Mouse (Mus musculus) left cerebral cortex, adult 9 months (tissue): ENCODE measurements around the gene Rftn2.
A peak's percentile ranks its signal among the peaks of the same experiment; 100 is the strongest.

ENCODE experiments used
- DNase-seq, 2 experiments: peaks; one replicate each; pipeline ENCODE4 v3.0.0; 2022; ENCODE audit warnings: low spot score in 2 of 2

Rftn2 gene

DNA sequence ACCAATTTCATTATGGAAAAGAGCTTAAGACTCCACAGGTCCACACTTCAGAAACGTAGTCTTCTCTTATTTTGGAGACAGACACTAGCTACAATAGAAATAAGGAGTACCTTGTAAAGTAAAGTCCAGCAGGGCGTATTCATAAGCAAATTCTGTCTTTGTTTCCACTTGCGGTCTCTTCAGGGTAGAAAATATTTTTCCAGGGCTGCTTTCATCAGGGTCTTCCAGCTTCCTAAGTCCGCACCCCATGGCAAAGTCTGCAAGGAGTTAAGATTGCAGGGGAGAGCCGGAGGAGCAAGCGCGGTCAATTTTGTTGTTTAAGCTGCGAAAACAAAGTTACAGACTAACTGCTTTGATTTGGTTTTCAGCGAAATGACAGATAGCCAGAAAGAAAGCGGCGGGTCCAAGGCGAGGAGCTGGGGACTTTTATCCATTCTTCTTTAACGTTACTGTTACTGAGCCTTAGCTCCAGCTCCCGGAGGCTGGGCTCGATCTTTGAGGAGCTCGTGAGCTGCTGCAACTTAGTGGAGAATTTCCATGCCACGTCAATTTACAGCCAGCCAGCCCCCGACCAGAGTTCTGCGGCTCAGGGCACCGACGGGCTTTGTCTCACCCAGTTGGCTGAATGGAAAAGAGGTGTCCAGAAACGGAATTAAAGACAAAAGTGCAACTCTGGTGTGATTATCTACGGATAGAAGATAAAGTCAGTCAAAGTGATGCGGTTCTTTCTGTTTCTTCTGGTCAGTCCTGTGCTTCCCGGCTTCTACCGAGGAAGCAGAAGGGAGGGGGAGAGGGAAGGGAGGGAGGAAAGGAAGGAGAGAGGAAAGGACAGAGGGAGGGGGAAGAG lies at the start of gene Rftn2:
Gene Rftn2 (minus strand): TSS at position 772 of the 847 bp plus-strand sequence.
- no peak for DNase-seq

DNA sequence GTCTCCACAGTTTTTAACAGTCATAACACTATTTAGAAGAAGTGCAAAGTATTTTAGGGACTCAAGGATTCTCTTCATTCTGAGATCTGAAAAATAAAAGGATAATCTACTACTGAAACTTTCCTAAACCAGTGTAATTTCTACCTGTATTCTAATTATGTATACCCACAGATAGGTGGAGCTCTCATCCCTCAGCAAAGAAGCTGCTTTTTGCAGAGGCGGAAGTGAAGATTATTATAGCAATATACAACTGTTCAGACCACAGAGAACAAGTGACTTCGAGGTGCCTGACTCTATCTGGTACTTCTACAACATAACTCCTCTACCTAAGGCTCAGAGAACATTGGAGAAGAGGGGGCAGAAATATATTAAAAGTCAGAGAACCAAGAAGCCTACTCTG lies 38.9 kb upstream of the Rftn2 start:
- DNase-seq = no peak

DNA sequence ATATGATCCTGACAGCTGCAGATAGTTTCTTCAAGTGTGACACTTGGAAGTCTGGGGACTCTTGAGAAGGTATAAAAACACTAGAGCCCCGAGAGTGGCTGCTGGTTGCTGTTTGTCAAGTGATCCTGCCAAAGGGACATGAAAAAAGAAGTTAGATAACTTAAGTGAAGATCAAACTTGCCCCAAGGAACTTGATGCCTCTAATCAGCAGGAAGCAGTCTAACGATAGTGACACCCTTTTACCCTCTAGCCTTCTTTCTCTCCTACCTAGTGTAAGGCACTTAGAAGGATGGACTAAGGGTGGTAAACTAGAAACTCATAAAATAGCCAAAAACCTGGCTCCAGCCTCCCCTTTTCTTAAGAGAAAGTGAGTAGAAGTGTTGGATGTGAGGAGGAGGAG lies 37.8 kb upstream of the Rftn2 start:
- DNase-seq = no peak

DNA sequence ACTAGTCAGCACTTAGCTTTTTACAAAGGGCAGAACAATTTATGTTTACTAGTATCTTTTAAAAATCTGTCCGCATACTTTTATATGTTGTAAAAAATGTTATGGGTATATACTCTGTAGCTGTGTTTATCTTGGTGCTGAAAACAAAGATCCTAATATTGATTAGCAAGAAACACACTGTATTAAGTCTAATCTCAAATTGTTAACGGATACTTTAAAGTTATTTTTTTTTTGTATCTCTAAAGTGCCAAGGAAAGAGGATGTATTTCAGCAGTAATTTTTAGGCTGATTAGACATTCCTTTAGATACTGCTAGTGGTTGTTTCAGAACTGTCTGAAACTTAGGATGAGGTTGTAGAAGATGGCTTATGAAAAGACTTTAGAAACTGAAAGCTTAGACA lies 19.8 kb upstream of the Rftn2 start:
- DNase-seq = no peak

DNA sequence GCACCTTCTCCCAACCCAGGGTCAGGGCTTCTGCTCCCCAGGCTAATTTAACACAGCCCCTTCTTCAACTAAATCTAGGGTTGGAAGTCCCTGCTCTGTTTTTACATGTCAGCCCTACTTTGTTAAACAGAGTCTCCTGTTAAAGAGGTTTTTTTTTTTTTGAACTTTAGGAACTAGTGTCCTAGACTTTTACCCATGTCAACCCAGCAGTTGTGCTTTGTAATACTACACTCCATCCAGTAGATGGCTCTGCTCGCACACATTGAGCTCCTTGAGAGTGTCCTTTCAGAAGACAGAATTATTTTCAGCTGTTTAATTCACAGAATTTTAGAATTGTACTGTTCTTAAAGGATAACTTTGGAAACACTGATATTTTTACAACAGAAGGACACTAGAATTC lies 12.7 kb upstream of the Rftn2 start:
- peak in 1 of 2 experiments; percentile 46 for DNase-seq

DNA sequence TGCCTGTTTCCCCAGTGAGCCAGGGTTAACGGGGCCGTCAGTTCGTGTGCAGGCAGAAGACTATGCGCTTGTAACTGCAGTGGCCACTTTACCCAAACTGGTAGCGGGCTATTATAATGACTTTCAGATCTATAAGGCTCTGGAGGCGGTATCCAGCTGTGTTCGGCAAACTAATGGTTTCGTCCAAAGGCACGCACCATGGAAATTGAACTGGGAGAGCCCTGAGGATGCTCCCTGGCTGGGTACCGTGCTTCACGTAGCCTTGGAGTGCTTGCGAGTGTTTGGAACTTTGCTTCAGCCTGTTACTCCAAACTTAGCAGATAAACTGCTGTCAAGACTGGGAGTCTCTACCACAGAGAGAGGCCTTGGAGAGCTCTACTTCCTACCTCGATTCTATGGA lies 11.9 kb upstream of the Rftn2 start:
- no peak for DNase-seq

DNA sequence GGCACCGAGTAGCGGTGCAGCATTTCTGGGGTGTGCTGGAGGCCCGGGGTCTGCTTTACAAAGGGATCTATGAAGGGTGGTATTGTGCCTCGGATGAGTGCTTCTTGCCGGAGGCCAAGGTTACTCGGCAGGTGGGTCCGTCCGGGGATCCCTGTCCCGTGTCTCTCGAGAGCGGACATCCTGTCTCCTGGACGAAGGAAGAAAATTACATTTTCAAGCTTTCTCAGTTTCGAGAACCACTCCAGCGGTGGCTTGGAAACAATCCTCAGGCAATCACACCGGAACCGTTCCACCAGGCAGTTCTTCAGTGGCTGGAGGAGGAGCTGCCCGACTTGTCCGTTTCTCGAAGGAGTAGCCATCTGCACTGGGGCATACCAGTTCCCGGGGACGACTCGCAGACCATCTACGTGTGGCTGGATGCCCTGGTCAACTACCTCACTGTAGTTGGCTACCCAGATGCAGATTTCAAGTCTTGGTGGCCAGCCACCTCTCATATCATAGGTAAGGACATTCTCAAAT lies 11.1 kb upstream of the Rftn2 start:
- no peak for DNase-seq

DNA sequence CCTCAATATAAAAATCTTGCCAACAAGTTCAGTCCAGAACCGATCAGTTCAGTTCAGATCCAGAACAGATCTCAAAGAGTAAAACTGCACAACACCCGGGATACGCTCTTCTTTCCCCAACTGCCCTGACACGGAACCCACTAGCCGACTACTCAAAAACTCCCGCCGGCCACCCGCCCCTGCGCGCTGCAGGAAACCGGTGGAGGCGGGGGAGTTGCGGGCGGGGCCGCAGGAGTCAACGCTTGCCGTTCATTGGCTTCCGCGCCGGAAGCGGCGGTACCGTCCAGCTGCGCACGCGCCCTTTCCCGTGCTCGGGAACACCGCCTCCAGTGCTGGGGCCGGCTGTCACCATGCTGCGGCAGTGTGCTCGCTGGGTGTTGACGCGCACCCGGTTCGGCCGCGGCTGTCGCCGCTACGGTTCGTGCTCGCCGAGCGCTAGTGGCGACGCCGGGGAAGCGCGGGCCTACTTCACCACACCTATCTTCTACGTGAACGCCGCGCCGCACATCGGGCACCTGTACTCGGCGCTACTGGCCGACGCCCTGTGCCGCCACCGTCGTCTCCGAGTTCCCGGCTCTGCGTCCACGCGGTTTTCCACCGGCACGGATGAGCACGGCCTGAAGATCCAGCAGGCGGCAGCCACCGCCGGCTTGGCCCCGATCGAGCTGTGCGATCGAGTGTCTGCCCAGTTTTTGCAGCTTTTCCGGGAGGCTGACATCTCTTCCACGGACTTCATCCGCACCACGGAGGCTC lies 10.5 kb upstream of the Rftn2 start, which contains the start of gene Mars2:
Gene Mars2 (plus strand): TSS at position 288 of the 753 bp plus-strand sequence.
- DNase-seq = peak; percentile 87 to 94

DNA sequence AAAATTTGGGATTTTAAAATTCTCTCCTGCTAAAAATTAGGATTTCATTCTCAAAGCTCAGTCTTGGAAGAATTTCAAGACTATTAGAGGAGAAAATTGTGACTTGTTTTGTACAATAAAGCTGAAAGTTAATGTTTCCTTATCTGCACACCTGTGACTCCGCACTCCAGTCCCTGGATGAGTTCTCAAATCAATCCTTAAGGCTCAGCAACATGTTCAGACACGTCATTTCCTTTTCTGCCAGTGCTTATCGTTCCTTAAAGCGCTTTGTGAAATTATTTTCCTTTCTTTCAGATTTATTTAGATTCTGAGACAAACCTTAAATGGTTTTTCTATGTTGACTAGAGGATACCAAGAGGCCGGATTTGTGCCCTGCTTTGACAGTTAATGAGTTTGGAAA lies 9.9 kb upstream of the Rftn2 start:
- DNase-seq = no peak

DNA sequence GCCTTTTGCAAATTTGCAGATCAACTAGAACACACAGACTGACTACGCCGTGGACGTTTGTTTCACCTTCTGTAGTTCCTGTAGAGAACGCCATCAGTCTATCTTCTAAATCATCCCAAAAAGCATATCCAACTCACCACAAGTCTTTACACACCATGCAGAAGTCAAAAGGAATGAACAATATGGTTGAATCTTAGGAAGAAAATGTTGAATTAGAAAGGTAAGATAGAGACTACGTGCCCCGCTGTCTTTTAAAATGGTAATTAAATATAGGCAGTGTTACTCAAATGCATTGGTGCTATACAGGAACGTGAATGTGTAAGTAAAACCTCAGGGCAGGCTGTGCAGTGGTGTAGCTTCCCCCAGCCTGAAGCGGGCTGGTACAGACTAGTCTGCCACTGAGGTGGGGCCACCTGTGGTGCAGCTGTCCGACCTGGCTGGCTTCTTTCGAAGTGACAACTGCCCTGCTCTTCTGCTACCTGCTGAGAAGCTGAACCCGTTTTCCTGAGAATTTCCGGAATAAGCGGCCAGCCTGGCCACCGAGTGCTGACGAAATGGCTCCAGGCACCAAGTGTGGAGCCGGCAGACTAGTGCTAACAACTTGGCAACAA lies 8.4 kb upstream of the Rftn2 start:
- DNase-seq = no peak

DNA sequence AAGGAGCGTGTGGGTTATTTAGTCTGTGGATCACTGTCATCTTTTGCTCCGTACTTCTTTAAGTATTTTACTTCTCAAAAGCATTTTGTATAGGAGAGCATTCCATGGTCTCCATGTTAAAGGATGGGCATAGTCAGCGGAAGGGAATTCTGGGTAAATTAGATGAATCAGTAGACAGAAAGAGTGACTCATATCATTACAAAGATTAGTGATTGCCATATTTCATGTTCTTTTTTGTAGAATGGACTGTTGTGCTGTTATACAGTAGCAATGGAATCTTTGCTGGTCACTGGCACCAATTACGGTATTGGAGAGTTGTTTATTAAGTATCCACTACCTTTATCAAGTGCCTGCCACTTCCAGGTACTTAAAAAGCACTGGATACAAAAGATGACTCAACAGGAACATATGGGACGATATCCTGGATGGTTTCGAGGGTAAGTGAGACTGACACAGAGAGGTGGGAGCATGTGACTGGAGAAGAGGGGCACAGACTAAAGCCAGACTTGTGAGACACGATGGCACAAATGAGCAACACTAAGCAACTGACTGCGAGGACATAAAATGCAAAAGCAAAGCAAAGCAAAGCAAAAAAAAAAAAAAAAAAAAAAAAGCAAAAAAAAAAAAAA lies 1.8 kb upstream of the Rftn2 start:
- DNase-seq = no peak

DNA sequence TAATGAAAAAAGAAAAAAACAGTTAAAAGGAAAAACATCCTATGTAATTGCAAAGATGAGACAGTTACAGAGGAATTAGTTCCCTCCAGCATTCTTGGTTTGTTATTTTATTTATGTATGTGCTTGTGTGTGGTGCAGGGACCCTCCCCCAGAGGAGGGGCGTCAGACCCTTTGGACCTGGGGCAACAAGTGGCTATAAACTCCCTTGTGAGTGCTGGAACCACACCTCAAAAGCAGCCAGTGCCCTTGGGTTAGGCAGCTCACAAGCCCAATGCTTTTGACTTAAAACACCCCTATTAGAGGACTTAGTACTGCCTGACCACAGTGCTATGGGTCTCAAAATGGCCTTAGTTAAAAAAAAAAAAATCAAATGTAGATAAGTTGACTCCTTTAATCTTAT lies 794 bp upstream of the Rftn2 start:
- DNase-seq = no peak

DNA sequence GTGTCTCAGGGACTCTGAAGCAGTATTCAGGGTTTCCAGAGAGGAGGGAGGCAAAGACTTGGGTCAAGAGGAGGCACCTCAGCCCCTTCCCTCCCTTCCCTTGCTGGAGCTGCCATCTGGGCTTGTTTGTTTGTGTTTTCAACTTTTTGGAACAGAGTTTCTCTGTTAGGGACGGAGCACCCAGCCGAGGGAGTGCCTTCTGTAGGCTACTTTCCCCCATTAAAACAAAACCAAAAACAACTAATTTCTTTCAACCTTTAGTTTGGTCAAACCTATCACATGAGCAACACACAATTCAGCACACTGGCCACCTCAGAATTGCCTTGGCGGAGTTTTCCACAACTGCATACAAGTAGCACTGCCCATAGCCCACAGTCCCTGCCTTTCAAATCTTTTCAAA lies 1.2 kb downstream of the Rftn2 start:
- no peak for DNase-seq

DNA sequence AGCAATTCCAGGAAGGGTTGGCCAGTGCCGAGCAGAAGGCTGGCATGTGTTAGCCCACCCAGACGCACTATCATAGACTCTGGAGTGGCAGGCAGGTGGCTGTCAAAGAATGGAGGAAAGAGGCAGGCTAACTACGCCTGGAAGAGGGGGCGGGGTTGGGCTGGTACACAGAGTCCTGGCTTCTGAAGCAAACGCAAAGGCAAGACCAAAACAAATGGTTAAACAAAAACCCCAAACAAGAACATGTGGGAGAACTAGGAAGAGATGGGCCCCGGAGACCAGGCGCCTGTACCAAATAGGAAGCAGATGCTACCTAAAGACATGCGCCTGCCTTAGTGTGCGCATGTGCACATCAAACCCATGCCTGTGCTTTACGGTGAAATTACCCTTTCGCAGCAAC lies 2.5 kb downstream of the Rftn2 start:
- DNase-seq = no peak

DNA sequence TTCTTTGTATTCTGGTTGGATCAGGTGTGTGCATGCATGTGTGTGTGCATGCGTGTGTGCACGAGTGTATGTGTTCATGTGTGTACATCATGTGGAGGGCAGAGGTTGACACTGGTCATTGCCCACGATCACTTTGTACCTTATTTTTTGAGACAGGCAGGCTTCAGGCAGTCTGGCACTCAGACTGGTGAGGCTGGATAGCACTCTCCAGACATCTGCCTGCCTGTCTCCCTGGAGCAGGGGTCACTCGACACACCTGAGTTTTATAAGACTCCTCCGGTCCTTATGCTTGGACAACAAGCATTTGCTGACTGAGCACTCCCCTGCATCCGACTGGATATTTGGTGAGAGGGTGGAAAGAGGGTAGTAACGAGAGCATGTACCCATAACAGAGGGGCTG lies 3.6 kb downstream of the Rftn2 start:
- DNase-seq = no peak

DNA sequence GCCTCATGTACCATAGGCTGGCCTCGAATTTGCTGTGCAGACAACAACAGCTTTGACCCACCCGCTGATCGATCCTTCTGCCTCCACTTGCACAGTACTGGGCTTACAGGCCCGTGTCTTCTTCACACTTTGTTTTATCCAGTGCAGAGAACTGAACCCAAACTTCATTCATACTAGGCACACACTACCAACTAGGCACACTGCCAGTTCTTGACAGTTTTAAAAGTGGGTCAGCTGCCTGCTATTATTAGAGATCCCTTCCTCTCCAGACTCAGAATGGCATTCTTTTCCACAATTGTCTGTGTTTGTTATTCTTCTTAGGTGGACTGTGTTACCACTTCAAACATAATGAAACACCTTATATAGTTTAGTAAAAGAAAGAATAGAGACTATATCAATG lies 5.2 kb downstream of the Rftn2 start:
- DNase-seq = no peak

DNA sequence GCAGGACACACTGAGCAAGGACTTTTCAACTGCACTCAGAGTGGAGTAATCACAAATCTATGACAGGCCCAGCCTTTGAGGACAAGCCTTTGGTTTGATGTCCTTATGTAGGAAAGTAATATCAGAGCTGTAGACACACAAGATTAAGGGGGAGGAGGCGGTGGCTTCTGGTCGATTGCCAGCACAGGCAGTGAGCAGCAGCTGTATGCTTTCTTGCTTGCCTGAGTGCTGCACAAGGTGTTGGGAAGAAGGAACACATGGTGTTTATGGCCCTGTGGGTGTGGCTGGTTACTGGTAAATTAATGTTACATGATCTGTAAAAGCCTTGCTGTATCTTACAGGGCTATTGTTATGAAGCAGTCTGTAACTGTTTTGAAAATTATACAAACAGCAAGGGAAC lies 9.4 kb downstream of the Rftn2 start:
- DNase-seq = no peak

DNA sequence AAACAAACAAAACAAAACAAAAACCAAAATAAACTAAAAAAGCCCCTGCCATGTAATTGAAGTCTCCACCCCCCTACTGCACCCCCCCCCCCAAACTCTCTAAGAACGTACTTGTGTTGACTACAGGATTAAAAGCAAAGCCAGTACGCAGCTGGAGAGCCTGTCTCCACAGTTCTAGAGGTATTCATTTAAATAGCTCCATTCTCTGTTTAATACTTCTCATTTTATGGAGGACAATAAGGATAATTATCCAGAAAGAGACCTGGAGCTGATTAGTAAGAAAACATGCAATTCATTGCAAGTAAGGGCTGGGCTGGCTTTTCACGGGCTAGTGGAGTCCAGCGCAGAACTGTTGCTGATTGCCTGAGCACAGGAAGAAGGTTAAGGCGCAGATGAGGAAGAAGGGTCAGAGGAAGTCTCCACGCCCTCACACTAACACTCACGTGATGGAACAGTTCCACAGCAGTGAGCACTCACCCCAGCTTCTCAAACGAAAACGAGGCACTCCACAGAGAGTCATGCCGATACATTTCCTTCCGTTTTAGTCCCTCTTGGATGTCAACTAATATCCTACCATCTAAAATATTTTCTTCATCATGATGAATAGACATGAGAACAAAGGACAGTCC lies 11.3 kb downstream of the Rftn2 start:
- no peak for DNase-seq

DNA sequence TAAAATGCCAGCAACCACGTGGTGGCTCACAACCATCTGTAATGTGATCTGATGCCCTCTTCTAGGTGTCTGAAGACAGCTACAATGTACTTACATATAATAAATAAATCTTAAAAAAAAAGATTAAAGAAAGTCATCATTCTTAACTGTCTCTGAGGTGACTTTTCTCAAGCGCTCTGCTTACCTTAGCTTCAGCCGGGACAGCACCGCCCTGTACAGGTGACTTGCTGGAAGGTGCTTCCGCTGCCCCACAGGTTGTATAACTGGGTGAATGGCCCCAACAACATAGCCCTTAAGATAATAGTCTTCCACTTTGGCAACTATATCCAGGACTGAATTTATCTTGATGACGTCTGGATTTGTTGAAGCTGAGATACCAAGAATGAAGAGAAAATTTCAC lies 12.6 kb downstream of the Rftn2 start:
- DNase-seq = no peak

DNA sequence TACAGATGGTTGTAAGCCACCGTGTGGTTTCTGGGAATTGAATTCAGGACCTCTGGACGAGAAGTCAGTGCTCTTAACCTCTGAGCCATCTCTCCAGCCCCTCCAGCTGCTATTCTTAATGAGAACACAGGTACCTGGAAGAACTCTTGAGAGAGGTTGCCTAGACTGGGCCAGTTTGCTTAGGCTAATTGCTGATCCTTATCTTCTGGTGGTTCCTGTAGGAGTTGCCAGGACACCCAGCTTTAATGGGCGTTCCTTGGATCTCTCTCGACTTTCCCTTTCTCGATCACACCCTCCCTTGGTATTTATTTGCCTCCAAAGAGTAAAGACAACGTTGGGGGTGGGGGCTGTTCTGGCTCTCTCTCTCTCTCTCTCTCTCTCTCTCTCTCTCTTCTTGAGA lies 13.1 kb downstream of the Rftn2 start:
- DNase-seq = no peak

DNA sequence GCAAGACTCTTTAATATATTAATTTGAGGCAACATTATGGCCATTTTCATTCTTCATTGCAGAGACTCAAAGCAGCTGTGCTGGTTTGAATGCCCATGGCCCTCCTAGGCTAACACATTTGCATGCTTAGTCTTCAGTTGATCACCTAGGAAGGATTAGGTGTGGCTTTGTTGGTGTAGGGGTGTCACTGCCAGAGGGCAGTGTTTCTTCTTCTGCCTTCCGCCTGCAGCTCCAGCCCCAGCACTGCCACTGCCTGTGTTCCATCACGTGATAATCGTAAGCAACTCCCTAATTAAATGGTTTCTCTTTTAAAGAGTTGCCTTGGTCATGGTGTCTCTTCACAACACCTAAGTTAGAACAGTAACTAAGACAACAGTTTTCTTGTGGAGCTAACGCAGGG lies 13.8 kb downstream of the Rftn2 start:
- DNase-seq = no peak

DNA sequence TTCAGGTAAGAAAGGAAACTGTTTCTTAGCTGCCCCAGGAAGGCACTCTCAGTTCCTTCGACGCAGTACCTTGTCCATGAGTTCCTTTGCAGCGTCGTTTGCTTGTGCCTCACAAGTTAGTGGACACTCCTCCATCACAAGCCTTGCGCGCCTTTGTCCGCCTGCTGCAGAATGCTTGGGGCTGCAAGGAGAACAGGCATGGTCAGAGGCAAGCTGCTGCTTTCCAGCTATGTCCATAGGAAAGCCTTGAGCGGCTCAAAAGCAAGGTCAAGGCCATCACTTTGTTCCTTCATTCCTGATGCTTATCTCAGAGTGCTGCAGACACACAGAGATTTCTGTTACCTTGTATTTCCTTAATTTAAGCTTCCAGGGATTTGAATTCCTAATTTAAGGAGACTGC lies 15.5 kb downstream of the Rftn2 start:
- DNase-seq = no peak
